Mouse (Mus musculus) R1 (cell line): ENCODE measurements at regions not wholly inside any gene's neighbourhood (a gene's known extent, or its start where the extent isn't known, plus 50 kb on each side); places are given as distances from the start of the nearest gene placed in this dataset.

ENCODE experiments used
- DNase-seq: peaks from one replicate; pipeline ENCODE4 v3.0.0-alpha.2; 2018; ENCODE audit warnings: low read depth, low spot score

- DNase-seq, result no peak
Observed at GRCm38 (mm10) chr1:61050346-61050745, 72.6 kb downstream of the Icos start.

DNA sequence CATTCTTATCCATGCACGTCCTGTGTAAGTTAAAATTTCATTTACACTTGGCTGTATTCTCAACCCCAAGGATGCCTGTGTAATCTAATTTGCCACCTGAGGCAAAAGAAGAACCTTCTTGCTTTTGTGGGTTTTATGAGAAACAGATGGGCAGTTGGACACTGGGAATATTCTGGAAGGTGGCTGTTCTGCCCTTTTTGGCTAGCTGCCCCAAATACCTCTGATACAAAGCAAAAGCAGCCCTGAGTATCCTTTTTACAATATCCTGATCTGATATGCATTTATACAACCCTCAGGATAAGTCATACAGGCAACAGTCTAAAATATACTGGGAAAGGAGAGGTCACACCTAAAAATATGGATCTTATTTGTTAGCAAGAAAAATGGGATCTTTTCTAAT, 75.9 kb downstream of the Icos start:
- no peak for DNase-seq

- no peak for DNase-seq
Observed at GRCm38 (mm10) chr1:61054391-61054790, 76.7 kb downstream of the Icos start.

- peak; percentile 33 for DNase-seq
Observed at GRCm38 (mm10) chr1:61055176-61055575, 77.4 kb downstream of the Icos start.

GRCm38 (mm10) chr1:61059910-61060536, 82.3 kb downstream of the Icos start:
- no peak for DNase-seq

GRCm38 (mm10) chr1:61061892-61062460, 84.2 kb downstream of the Icos start:
- DNase-seq, result no peak

DNA sequence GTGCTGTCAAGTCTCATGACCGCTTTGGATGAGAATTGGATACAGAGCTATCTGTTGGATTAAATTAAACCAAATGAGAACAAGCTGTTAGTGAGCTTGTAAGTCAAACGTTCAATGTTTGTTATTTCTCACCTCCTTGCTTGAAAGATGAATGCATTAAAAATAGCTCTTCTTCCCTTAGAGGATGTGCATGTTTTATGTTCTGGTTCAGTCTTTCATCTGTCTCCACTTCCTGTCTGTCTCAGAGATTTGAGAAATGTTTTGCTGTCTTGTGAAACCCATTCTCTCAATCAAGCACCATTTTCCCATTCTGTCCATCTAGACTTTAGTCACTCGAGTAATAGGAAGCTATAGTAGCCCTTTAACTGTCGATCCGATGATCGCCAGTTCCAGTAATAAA, 90.4 kb downstream of the Icos start:
- DNase-seq, result no peak

GRCm38 (mm10) chr1:61074127-61074526, 96.4 kb downstream of the Icos start:
- DNase-seq, result no peak

DNA sequence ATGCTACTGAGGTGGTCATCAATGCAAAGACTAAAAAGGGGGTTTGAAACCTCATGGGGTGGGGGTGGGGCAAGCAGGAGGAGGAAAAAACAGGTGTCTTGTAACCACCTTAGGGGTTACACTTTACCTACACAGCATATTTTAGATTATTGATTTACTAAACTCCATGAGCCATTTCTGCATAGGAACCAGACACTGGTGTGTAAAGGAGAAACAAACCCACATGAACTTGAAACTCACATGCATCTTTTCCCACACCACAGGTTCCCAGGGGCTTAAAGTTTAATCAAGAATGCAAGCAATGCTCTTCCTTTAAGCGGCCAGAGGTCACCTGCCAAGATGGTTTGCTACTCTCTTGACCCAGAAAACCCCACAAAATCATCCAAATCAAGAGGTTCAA, 97.6 kb downstream of the Icos start:
- DNase-seq, result no peak

- no peak for DNase-seq
Observed at GRCm38 (mm10) chr1:61084732-61085131, 107.0 kb downstream of the Icos start.

DNA sequence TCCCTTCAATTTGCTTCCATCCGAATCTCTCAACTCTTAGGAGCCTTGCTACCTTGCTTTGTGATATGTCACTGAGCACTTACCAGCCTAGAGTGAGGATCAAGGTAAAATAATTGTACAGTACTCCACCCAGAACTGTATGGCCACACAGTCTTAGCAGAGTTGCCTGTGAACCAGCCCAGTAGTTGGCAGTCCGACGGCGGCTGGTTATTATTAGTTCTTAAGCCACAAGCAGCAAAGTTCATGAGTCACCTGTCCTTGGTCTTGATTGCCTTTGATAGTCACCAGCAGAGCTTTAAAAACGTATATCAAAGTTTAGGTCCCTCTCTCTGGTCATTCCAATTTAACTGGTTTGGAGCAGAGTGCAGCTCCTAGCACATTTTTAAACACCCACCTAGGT, 109.1 kb downstream of the Icos start:
- DNase-seq, result no peak

GRCm38 (mm10) chr1:61090801-61091200, 113.1 kb downstream of the Icos start:
- no peak for DNase-seq

DNA sequence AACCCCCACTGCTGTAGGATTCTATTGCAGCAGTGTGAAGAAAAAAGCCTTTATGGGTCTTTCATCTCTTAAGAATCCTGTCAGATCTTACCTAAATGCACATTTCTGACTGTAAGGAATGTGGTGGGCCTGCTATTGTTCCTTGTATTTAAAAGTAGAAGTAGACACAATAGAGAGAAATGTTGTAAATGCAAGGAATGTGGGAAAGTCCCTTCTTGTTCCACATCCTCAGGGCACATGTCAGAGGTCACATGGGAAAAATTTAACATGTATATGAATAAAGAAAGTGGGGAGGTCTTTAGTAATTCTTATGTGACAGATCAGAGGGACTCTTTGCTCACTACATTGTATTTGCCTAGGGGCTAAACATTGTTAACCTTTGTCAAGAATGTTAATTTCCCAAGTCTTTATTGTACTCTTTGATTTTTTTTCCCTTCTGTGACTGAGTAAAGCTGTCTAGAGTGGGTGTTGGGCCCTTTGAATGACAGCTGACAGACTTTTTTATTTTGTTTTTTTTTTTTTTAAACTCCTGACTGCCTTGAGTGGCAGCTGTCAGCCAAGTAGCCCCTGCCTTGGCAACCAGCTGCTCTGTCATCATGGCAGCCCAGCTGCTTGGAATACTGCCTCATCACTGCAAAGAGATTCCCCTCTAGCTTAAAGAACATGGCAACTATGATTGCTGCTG, 117.9 kb downstream of the Icos start:
- DNase-seq, result peak; percentile 88

GRCm38 (mm10) chr1:61099341-61099740, 121.6 kb downstream of the Icos start:
- DNase-seq, result no peak

- peak; percentile 31 for DNase-seq
Observed at GRCm38 (mm10) chr1:61101679-61102078, 124.0 kb downstream of the Icos start.

DNA sequence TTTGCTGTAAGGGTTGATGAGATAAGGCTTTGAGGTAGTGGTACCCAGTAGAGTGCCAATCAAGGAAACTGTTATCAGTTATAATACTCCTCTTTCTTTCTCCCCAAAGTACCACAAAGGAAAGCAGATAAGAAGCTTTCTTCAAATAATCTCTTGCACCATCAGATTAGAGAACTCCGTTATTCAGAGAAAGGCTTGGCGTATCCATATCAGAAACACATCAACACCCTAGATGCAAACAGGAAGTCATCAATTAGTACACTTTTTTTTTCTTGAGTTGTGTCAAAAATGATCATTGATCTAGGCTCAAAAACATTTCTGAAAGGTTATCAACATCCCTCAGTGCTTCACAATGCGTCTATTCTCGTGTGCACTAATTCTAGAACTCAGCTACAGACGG, 124.6 kb downstream of the Icos start:
- no peak for DNase-seq

DNA sequence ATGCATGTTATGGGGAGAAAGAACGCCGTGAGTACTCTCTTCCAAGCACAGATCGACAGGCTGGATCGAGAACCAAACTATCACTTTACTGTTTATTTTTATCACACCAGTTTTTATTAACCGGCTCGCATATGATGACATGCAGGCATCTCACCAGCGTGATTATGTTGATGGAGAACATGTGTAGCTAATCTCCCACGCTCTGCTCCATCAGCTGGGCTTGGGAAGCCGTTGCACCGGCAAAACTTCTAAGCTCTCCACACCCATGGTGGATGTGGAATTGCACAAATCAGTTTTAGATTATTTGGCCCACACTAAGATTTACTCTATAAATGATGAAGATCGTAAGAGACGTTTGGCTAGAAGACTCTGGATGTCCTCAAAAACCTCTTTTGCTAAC, 125.9 kb downstream of the Icos start:
- DNase-seq, result no peak

DNA sequence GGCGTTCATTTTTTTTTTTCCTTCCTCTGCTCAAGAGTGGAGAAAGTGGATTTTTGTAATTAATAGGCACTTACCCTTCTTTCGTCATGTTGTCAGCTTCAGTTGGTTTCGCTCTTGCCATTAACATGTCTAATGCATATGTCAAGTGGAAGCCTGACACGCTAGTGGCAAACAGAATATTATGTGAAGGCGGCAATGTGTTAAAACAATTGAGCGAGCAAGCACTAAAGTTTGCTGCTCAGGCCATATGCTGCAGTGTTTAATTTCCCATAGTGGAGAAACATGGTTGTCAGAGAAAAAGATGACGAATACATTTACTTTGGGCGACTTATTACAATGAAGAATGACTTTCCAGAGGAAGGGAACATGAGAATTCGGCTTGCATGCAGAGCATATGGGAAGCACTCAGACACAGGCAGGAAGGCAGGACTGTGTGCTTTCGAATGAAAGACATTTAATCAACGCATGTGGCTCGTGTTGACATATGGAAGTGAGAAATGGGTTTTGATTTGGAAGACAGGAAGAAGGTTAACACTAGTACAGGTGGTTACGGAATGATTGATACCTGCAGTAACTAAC, 134.1 kb downstream of the Icos start:
- no peak for DNase-seq

DNA sequence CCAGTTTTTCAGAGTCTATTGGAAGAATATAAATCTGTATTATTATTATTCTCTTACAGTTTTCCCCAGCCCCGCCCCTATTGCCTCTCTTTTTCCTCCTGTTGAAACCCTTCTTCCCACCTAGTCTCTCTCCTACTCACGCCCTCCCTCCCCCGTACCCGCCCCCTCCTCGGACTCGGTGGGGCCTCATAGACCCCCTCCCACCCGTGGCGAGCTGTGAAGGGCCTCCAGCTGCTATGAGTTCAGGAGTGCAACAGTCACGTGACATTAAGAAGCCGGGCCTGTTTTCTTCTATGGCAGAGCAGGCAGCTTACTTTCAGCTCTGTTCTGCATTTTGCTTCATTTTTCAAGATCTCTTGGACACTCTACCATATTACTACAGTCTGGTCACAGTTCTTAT, 139.8 kb downstream of the Icos start:
- DNase-seq, result no peak

DNA sequence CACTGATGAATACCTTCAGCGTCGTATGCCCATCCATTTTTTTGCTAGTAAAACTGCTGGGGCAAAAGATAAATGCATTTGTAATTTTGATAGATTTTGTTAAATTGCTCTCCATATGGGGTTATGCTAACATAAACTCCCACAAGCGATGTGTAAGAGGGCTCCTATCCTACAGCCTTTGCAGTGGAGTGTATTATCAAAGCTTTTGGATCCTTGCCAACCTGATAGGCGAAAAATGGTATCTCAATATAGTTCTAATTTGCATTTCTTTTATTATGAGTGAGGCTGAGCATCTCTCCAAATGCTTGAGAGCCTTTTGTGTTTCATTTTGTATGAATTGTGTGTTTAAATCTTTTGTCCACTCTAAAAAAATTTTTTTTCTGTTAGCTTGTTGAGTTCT, 140.3 kb downstream of the Icos start:
- no peak for DNase-seq

DNA sequence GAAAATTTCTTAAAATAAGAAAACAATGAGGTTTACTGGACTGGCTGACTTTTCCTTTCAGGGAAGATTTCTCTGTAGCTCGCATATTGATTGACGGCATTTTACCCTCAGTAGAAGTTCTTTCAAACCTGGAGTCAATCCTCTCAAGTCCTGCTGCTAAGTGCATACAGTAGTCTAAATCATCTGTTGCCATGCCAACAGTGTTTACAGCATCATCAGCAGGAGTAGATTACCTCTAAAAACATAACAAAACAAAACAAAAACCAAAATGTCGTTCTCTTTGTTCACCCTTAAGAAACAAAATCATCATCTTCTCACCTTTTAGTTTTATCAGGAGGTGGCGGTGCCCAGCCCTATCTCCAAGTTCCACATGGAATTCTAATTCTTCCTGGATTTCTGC, 143.8 kb downstream of the Icos start:
- peak; percentile 35 for DNase-seq

DNA sequence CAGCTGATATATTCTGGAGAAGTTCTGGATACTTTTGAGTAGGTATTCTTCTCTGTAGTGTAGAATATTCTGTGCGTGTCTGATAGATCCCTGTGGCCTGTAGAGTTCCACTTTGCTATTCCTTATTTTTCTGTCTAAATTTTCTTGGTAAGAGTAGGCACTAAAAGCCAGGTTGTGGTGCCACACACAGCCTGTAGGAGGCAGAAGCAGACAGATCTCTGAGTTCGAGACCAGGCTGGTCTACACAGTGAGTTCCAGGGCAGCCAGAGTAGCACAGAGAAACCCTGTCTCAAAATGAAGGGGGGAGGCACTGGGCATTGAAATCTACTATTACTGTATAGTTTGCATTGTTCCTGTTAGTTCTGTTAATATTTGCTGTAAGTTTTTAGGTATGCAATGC, 147.4 kb downstream of the Icos start:
- no peak for DNase-seq
